Mouse (Mus musculus) heart, postnatal 36 days (tissue): ENCODE measurements at regions not wholly inside any gene's neighbourhood (a gene's known extent, or its start where the extent isn't known, plus 50 kb on each side); places are given as distances from the start of the nearest gene placed in this dataset.
"Not testable (repeated sequence)": the region's sequence is repeated elsewhere in the genome, so short reads cannot be mapped to it uniquely, and the experiment has no call there.

Experiments used
- DNase-seq, 2 experiments: peaks; one replicate each; pipeline ENCODE4 v3.0.0; 2021 to 2022
- intact Hi-C: fragments of 180-260 bp; cut with DNase I; formaldehyde crosslinking; loops from one replicate; pipeline ENCODE4 v1.15.1; 2025

DNA sequence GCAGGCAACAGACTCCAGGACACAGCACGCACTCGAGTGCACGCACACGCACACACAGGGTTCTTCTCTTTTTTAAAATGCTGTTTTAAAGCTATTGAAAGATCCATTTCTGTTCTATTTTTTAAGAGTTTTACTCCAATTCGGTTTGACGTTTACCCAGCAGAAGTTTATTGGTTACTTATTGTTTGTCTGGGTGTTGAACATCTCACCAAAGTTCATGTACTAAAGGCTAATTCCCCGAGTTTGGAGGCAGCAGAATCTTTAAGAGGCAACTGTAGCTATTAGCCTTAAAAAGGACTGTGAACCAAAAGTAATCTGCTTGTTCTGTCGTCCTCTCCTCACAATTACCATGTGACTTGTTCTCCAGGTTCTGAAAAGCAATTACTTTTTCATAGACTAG lies 263.0 kb upstream of the Nfia start:
- intact Hi-C loops: no loop called here
- DNase-seq: no peak

DNA sequence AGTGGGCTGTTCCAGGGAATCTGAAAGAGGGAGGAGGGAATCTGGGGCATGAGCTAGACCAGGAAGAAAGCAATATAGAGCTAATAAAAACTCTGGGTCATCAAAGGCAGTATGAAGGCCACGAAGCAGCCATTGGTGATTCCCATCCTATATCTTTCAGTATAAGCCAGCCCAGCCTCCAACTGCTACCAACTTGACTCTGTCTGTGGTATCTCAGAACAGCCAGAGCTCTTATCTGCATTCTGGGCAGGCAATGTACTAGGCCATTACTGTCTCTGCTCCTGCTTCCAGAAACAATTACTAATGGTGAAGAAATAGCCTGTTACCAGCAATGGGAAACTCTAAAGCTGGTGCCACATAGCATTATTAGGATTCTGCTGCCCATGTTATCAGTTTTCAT lies 266.8 kb upstream of the Nfia start:
- DNase-seq: no peak
- intact Hi-C loops: no loop called here

DNA sequence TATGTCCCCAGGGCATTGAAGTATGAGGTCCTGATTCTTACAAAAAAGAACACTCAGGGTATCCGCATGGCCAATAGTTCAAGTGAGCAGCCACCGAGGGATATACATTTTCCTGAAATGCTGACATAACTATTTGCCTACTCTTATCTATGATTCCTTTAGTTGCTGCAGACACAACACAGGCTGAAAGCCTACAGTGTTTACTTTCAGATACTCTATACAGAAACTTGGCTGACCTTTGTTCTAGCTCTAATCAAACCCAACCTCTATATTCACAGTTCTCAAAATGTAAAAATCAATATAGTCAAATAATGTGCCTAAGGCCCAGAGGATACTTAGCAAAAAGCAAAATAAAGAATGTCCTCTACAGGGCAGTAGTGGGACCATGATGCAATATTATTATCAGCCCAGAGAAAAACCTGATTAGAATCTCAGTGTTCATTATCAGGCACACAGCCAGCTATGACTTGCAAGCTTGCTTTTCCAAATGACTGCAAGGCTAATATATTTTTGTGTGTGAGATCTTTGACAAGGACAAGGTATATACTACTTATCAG lies 281.2 kb upstream of the Nfia start:
- no peak for DNase-seq

DNA sequence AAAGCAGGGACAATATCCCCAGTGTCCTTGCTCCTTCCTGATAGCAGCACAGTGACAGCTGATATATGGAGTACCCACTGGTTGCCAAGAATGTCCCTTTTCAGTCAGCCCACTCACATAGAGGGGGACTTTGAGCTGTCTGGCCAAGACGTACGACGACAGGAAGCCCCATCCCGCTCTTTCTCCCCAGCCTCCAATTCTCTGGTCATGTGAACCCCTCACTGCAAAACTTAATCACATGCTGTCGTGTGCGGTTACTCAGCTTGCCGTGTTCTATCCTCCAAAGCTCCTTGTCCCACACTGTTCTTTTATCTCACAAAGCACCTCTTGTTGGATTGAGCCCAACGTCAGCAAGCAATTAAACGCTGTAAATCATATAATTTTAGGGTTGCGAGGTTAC lies 286.2 kb upstream of the Nfia start:
- DNase-seq: no peak
- intact Hi-C loops: no loop called here

More for the DNA sequence above, 281.2 kb upstream of the Nfia start:
- intact Hi-C loops: no loop called here

DNA sequence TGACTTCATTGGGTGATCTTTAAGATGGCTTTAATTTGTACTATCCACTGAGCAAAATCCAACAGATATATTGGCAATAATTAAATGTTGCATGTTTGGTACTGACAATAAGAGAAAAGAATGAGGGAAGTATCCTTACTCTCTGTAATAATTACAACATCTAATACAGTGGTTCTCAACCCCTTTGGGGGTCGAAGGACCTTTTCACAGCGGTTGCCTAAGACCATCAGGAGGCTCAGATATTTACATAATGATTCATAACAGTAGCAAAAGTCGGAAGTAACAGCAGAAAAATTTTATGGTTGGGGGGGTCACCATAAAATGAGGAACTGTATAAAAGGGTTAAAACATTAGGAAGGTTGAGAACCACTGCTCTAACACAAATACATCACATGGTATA lies 287.3 kb upstream of the Nfia start:
- intact Hi-C loops: no loop called here
- no peak for DNase-seq

DNA sequence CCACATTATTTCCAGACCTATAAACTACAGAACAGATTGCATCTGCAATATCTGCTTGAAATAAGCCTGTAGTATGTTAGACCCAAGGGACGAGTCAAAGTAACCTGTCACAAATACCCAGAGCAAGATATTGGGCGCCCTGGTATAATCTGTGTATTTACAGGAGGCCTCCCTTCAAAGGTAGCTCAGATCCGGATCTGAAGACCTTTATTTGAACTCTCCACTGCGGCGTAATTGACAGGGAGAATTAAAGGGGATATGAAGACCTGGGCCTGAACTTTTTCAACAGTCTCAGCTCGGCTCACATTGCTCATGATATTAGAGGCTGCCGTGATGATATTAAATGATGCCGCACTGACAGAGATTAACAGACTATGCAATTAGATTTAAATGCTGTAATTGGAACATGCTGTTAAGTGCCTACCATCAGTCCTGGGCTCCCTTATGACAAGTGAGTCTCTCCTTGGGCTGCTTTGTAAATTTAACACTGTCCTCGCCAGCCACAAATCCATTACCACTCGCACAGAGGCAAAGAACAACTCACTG lies 289.8 kb upstream of the Nfia start:
- DNase-seq: no peak

DNA sequence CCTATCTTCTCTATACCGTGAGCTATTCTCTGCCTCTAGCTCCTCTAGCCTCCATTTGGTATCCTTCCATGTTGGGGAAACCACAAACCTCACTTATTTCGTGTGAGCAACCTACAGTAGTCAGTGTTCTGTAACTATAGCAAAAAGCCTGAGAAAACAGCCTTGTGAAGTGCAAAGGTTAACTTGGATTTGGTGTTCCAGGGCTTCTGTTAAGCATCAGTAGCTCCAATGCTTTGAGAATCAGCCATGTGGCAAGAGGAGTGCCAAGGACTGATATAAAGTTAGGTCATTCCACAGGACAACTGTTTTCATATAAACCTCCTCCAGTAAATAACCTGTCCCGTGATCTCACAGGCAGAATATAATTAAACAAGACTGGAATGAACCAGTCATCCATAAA lies 290.7 kb upstream of the Nfia start:
- intact Hi-C loops: no loop called here
- no peak for DNase-seq

More for the DNA sequence above, 289.8 kb upstream of the Nfia start:
- intact Hi-C loops: no loop called here

DNA sequence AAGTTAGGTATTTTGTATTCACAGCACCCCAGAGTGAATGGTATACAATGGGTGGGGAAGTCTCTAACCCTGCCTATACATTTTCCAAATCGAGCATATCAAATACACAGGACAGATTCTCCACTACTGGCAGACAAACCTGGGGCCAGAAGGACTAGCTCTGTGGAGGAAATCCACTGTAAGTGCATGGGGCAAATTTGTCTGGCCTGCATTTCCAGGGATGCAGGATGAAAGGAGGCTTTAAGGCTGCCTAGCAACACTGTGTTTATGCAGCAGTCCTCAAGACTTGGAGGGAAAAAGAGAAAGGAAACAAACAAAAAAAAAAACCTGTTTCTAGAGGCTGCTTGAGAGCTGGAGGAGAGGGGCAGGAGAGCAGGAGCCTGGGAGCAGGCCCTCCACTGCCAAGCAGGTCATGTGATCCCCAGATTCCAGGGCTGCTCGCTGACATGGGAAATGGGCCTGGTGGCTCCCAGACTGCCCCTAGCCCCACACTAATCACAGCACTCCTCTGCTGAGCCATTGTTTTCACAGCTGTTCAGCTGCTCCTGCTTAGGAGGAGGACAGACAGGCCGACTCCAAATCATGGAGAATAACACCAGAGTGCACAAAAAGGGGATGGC lies 293.7 kb upstream of the Gm10192 start:
- peak; percentile 36 to 48 for DNase-seq

DNA sequence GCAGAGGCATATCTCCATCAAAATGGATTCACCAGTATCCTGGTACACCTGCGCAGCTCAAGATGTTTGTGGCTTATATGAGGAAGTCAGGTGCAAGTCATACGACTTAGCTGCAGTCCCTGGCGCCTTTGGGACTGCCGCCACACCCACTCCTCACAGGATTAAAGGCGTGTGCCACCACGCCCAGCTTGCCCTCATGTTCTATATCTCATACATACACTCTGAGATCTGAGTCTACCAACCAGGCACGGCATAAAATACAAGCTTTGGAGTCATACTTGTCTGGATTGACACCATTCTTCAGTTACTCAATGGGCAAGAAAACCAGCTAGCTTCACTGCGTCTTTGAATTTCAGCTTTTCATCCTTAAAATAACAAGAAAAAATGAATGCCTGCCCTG lies 290.5 kb upstream of the Gm10192 start:
- intact Hi-C loops, DNase-seq: not testable (repeated sequence)

More for the DNA sequence above, 293.7 kb upstream of the Gm10192 start:
- intact Hi-C loops: no loop called here

DNA sequence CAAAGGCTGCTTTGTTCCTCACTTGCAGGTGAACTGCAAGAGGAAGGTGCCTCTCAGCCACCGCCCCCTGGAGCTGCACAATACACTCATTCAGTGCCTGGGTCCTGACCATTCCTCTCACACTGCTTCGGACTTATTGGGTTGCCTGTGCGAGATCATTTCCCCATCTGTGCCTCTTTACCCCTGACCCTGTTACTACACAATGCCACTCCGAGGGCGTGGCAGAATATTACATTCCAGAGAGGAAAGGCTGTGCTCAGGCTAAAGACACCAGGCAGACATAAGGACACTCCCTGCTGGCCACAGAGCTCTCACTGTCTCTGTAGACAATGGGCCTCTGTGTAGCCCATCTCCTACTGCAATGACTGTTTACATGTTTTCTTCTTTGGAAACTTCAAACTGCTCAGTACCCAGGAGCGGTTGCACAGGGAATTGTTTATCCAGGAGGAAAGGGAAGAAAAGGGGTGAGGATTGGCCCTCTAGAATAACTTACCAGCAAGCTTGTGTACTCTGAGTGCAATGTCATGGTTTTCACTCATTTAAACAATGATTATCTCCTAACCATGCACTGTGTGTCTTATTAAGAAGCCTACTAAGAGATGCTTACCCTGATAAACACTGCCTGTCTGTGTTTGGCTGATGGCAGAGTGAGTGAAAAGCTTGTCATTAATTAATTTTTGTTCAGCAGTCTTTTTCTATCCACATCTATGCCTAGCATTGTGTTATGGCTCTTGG lies 283.1 kb upstream of the Gm10192 start:
- intact Hi-C loops: no loop called here

DNA sequence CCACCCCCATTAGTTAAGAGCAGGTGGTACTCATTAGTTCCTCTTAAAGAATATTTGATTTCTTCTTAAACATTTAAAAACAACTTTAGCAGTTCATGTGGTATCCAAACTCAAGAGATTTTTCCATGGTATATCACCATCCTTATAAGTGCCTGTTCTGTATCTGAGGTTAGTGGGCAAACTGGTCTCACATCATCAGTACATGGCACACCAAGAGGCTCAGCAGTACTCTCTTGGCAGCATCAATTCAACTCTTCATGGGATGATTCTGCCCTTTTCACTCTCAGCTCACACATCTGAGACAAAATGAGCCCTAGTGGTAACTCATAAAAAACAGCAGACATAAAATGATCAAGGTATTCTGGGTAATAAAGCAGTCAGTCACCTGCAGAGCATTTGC lies 282.6 kb upstream of the Gm10192 start:
- no peak for DNase-seq
- intact Hi-C loops: no loop called here

More for the DNA sequence above, 283.1 kb upstream of the Gm10192 start:
- DNase-seq: no peak

DNA sequence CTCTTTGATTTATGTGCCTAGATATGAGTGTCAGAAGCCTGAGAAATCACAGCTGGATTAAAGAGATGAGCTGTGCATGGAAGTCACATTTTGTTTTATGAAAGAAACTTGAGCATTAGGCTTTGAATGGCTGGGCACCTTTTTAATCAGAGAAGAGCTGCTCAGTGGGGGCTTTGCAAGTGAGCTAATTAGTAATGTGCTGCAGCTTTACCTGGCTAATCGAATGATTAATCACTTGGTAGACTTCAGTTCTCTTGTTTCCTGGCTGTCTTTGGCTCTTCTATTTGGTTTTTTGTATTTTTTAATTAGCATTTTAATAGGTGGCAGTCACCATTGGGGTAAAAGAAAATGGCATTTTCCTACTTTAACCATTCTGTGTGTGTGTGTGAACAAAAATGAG lies 278.2 kb upstream of the Gm10192 start:
- intact Hi-C loops: no loop called here
- no peak for DNase-seq

DNA sequence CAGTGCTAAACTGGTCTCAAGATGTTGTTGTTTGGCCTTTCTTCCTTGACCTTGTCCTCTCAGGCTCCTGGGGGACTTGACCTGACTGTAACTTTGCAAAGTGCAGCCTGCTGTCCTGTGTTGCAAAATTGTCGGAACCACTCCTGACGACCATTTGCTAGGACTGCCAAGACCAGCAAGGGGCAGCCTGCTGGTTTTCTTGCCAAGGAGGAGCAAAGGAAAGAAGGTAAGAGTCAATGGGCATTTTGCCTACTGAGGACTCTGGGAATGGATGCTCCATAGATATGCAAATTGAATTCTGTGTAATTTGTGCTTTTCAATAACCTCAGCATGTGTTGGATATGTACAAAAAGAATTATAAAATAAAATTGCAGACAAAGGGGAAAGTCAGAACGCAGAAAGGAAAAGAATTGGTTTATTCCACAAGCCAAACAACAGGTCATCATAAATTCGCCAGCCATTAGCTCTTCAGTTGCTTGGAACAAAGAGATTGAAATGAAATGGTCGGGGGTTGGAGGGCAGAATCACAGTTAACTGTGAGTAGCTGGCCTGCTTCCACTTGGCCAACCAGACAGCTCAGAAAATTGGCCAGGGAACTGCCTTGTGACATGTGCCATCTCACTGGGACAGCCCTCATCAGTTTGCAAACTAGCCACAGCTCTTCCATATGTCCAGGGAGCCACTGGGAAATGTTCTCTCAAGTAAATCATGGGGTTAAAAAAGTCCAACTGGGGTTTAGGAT lies 256.5 kb upstream of the Gm10192 start:
- DNase-seq: peak; percentile 2 to 3
- intact Hi-C loops: no loop called here

DNA sequence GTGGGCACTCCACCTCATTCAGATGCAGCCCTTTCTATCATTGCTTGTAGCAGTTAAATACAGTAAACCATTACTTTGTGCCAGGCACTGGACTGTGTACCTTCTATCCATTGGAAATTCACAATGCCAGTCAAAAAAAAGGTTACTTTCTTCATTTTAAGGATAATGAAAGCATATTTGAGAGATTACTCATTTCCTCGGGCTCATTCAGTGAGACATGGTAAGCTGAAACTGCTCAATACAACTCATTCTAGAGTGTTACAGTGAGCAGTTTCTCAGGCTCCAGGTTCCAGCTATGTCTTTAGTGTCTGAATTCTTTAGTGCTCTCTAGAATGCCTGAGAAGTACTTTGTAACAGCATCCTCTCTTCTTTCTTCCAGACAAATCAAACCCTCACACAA lies 249.7 kb upstream of the Gm10192 start:
- no peak for DNase-seq
- intact Hi-C loops: no loop called here

DNA sequence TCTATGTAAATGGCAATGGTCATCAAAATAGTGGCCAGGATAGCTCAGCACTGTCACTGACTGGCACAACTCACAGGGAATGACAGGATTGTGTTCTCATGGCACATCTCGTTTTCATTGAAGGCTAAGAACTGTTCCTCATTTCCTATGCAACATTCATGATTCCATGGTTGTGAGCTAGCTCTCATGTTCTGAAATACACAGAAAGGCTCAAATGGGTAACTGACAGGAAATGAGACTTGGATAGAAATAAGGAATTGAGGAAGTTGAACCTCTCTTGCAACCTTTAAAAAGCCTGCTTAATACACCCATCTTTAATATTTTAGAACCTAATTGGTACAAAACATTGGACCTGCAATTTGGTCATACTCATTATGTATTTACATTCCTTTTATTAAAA lies 249.1 kb upstream of the Gm10192 start:
- intact Hi-C loops: no loop called here
- DNase-seq: no peak

DNA sequence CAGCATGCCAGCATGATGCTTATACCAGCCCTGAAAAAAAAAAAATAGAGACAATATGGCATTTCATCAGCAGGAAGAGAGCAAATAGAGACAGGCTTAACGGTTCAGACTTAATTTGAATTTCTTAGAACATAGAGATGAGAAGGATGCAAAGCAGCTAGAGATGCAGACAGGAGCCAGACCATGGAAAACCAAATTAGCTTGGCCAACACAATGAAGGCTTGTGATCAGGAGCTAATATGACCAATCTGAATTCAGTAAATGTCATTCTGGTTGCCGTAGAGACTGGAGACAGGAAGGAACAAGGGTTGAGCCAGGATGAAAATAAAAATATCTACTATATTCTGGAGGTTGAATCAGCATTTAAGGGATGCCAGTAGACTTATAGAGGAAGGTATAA lies 248.3 kb upstream of the Gm10192 start:
- intact Hi-C loops: no loop called here
- DNase-seq: no peak

DNA sequence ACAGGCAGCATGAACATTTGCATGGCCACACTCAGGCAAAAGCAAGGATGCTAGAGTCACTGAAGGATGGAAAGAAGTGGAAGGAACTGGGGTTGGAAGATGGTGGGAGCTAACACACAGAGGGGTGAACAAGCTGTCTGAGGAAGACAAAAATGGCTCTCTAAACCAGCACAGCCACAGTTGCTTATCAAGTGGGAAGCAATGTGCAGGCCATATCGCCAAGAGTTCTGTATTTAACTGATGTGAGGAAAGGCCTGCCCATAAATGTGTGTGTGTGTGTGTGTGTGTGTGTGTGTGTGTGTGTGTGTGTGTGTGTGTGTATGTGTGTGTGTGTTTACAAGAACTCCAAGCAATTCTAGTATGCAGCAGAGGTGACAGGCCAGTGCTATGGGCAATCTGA lies 236.9 kb upstream of the Gm10192 start:
- intact Hi-C loops: no loop called here
- DNase-seq: no peak

DNA sequence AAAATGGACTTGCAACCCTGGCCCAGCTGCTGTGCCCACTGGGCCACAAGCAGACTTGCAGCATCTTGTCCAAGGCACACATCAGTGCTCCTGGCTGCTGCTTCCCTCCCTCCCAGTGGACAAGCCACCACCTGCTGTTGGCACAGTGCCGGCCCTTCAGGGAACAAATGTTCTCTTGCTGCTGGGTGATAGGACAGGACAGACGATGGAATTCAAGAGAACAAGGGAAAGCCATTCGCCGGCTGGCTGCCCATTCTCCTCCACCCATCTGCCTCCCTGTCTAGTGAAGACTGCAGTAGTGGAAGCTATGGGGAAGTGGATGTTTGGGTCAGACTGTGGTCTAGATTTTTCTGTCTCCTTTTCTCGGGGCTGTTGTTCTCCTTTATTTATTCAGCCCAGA lies 235.7 kb upstream of the Gm10192 start:
- intact Hi-C loops: no loop called here

DNA sequence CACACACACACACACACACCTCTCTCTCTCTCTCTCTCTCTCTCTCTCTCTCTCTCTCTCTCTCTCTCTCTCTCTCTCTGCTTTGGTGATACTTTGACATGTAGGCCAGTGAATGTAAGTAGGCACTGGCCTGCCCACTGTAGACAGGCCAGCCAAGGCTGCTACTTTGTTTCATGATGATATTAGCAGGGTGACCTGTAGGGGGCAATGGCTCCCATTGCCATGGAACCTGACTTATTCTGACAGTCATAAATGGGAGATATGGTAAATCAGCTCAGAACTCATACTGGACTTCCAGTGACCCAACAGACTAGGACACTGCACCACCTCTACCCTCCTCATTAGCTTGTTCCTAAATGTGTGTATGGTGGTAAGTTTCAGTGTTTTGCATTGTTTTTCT lies 235.0 kb upstream of the Gm10192 start:
- intact Hi-C loops: no loop called here
- no peak for DNase-seq

More for the DNA sequence above, 235.7 kb upstream of the Gm10192 start:
- DNase-seq: peak; percentile 58 to 61

DNA sequence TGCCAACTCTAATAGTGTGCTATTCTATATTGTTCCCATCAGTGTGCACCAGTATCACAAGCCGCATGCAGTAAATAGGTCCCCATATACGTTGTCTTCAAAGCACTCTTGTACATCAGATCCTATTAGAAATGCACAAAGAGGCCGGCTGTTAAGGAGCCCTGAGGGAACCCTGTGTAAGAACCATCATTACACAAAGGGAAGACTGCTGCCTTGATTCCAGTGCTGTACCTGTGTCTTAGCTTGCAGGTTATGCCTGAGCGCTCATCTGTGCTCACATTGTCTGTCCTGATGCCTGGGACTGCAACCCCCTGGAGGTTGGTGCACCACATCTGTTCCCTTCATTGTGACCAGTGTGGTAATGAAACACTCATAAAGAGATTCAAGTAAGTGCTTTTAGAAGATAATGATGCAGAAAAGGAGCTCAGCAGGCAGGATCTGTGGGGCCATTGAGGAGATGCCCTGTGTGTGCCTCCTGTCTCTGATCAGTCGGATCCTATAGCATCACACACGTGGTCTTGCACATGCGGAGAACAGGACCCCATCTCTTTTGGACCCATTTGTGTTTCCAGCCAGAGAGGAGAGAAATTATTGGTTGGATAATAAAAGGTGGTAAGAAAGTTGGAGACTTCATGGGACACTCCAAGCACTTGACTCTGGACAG lies 225.8 kb upstream of the Gm10192 start:
- intact Hi-C loops: no loop called here
- DNase-seq: no peak
